Mouse (Mus musculus) layer of hippocampus, adult 6 months (tissue): ENCODE data around the gene Rnf38. TPM values are rescaled to one million over a fixed set of nuclear protein-coding genes. Genes with fewer than 3 reads are reported as not detected.

Experiments
- long read RNA-seq, 2 experiments: library from polyadenylated mRNA; unstranded; transcript quantifications; one replicate each; pipeline ENCODE4 v2.0.0; 2019 to 2020
- microRNA-seq: library from miRNA; unstranded; fragments of <30 nt; microRNA quantifications from one replicate; pipeline ENCODE4 v1.2.0, GENCODE M21; 2020
- polyA plus RNA-seq: library from polyadenylated mRNA; unstranded; fragments of <200 nt; fragmentation: Nextera tagmentation; gene quantifications from 2 replicates; pipeline ENCODE4 v1.2.3, GENCODE M21; 2021

Rnf38 gene
- 4.8 and 5.3 TPM in 2 replicates for polyA plus RNA-seq
- long read RNA-seq, experiment 1, partial matches to known transcripts: 3 of 12 reads
- long read RNA-seq, experiment 1, other reads (novel, unspliced or antisense): 9 of 12 reads
- long read RNA-seq, experiment 2, full-length matches to known transcripts: 1 of 15 reads
- long read RNA-seq, experiment 2, partial matches to known transcripts: 1 of 15 reads
- long read RNA-seq, experiment 2, other reads (novel, unspliced or antisense): 13 of 15 reads

GRCm38 (mm10) chr4:44233713-44234003 lies at the start of gene Rnf38:
Gene Rnf38 (minus strand): TSS chr4:44233789.

GRCm38 (mm10) chr4:44083945-44084344 lies 149.6 kb downstream of the Rnf38 start, which contains the start of gene Gne:
Gene Gne (minus strand): TSS chr4:44084177.

Small RNA genes lying within 50 kb of the gene (microRNA-seq; reads per million reads assigned to microRNA genes)
- gene Mir5106: not detected

Other genes with a start within 250 kb of the Rnf38 start
- gene Clta, start 229.3 kb downstream of the Rnf38 start, polyA plus RNA-seq: 506 and 562 TPM in 2 replicates
- gene Gne, start 149.6 kb downstream of the Rnf38 start, polyA plus RNA-seq: 29.6 and 31.5 TPM in 2 replicates
- 0.18 TPM in 2 replicates for gene Melk, start 67.1 kb upstream of the Rnf38 start, polyA plus RNA-seq